Mouse (Mus musculus) heart, embryonic 10.5 days (tissue): ENCODE data around the gene Strbp. TPM values are rescaled to one million over a fixed set of nuclear protein-coding genes. Genes with fewer than 3 reads are reported as not detected.

ENCODE experiments used
- DNase-seq: peaks from one replicate; pipeline ENCODE4 v3.0.0-alpha.2; 2017; ENCODE audit warnings: low spot score
- H3K27ac ChIP-seq: fragments of 300-500 bp; sonication (generic); 2 replicates; pipeline ENCODE4 v1.5.1; 2016; ENCODE audit warnings: mild to moderate bottlenecking
- H3K27me3 ChIP-seq: fragments of 300-500 bp; sonication (generic); 2 replicates; pipeline ENCODE4 v1.6.1; 2016; ENCODE audit warnings: mild to moderate bottlenecking; ENCODE audit not compliant: poor library complexity, insufficient read depth, severe bottlenecking
- H3K36me3 ChIP-seq: fragments of 300-500 bp; sonication (generic); 2 replicates; pipeline ENCODE4 v1.6.1; 2016; ENCODE audit warnings: mild to moderate bottlenecking, moderate library complexity
- H3K4me1 ChIP-seq: fragments of 300-500 bp; sonication (generic); 2 replicates; pipeline ENCODE4 v1.6.1; 2016; ENCODE audit warnings: mild to moderate bottlenecking
- H3K4me3 ChIP-seq: fragments of 300-500 bp; sonication (generic); 2 replicates; pipeline ENCODE4 v1.5.1; 2016; ENCODE audit warnings: mild to moderate bottlenecking, moderate library complexity
- H3K9me3 ChIP-seq: fragments of 300-500 bp; sonication (generic); 2 replicates; pipeline ENCODE4 v1.6.1; 2016; ENCODE audit warnings: mild to moderate bottlenecking, moderate library complexity
- WGBS: fragments of 180-500 bp; shearing (Covaris S2); methylation state at CpG from one replicate; pipeline ENCODE4 v1.1.7; 2016; 5-methylcytosine and 5-hydroxymethylcytosine counted together
- polyA plus RNA-seq: library from polyadenylated mRNA; unstranded; fragments of >200 nt; fragmentation: Nextera tagmentation; extraction: Ambion mirVana; gene quantifications from 2 replicates; pipeline ENCODE4 v1.2.1, GENCODE M21; 2016

Gene Strbp
- polyA plus RNA-seq: 26.5 and 33.6 TPM in 2 replicates

- peaks cover 17% of the 10 kb centered on the region for H3K4me1 ChIP-seq
- H3K4me3 ChIP-seq: peak within 1 kb of the TSS; percentile 99
- DNase-seq: peak; percentile 94
- H3K9me3 ChIP-seq: no peaks in the 10 kb centered on the region
- H3K36me3 ChIP-seq: peaks cover 6% of the 10 kb centered on the region; the same call in 1 of the 2 replicates
- H3K27me3 ChIP-seq: peaks cover 3% of the 10 kb centered on the region; the same call in 1 of the 2 replicates
- WGBS: 3% methylated on average over 97 of the region's 98 CpGs
- peak within 1 kb of the TSS; percentile 95 for H3K27ac ChIP-seq
Observed at GRCm38 (mm10) chr2:37703230-37703954, at the start of gene Strbp. Gene Strbp (minus strand): TSS chr2:37703859.

- H3K27ac ChIP-seq: no peak overlapping the region
- no peak overlapping the region for H3K4me3 ChIP-seq
- no peaks in the 10 kb centered on the region for H3K9me3 ChIP-seq
- no peak for DNase-seq
- WGBS: 82% methylated on average over 1 of the region's 1 CpGs
- peaks cover 12% of the 10 kb centered on the region for H3K4me1 ChIP-seq
- peaks cover 20% of the 10 kb centered on the region; the same call in 1 of the 2 replicates for H3K27me3 ChIP-seq
- H3K36me3 ChIP-seq: no peaks in the 10 kb centered on the region
Observed at GRCm38 (mm10) chr2:37751114-37751513, 47.5 kb upstream of the Strbp start.

GRCm38 (mm10) chr2:37749323-37749722 lies 45.7 kb upstream of the Strbp start:
- Histone ChIP-seq H3K4me1 (peaks cover 12% of the 10 kb centered on the region), H3K27me3 (peaks cover 7% of the 10 kb centered on the region; the same call in 1 of the 2 replicates), H3K36me3 (no peaks in the 10 kb centered on the region), H3K27ac (no peak overlapping the region), H3K4me3 (no peak overlapping the region), H3K9me3 (no peaks in the 10 kb centered on the region)
- DNase-seq: no peak
- 47% methylated on average over 6 of the region's 6 CpGs for WGBS

DNA sequence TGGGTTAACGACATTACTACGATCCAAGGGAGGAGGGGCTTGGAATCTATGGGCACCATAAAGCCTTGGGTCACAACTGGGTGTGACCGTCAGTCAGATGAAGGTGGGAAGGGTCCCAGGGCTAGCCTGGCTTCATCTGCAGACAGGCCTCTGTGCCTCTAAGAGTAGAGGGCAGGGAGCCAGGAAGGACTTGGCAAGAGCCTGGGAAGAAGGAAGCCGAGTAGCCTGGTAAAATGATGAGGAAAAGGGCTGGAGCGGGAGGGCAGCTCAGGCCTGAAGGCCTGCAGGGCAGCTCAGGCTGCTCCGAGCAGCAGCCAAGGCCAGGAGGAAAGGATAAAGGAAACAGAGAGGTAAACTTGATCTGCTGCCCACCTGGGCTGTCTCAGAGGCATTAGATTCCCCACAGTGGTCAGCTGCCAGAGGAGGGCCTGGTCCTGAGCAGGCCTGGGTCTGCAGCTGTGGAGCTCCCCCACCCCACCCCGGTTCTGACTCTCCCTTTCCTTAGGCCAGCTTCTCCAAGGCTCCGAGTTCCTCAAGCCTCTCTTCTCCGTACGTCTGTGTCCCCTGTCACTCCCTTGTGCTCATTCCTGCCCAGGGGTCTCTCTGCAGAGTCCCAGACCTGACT lies 44.9 kb upstream of the Strbp start:
- no peak for DNase-seq
- peak overlapping the region; percentile 13; the same call in 1 of the 2 replicates for H3K27ac ChIP-seq
- H3K9me3 ChIP-seq: no peaks in the 10 kb centered on the region
- peaks cover 7% of the 10 kb centered on the region; the same call in 1 of the 2 replicates for H3K27me3 ChIP-seq
- H3K4me1 ChIP-seq: peaks cover 12% of the 10 kb centered on the region
- H3K36me3 ChIP-seq: no peaks in the 10 kb centered on the region
- 54% methylated on average over 10 of the region's 10 CpGs for WGBS
- no peak overlapping the region for H3K4me3 ChIP-seq

- H3K27ac ChIP-seq: no peak overlapping the region
Observed at GRCm38 (mm10) chr2:37747909-37748308, 44.2 kb upstream of the Strbp start.

GRCm38 (mm10) chr2:37746293-37747049 lies 42.8 kb upstream of the Strbp start:
- DNase-seq: no peak
- no peak overlapping the region for H3K27ac ChIP-seq
- peaks cover 12% of the 10 kb centered on the region for H3K4me1 ChIP-seq
- no peak overlapping the region for H3K4me3 ChIP-seq
- peaks cover 7% of the 10 kb centered on the region; the same call in 1 of the 2 replicates for H3K27me3 ChIP-seq
- H3K9me3 ChIP-seq: no peaks in the 10 kb centered on the region
- H3K36me3 ChIP-seq: no peaks in the 10 kb centered on the region
- 87% methylated on average over 5 of the region's 5 CpGs for WGBS

More at GRCm38 (mm10) chr2:37747909-37748308, 44.2 kb upstream of the Strbp start:
- H3K27me3 ChIP-seq: peaks cover 7% of the 10 kb centered on the region; the same call in 1 of the 2 replicates
- no peak for DNase-seq
- 32% methylated on average over 2 of the region's 2 CpGs for WGBS
- H3K4me3 ChIP-seq: no peak overlapping the region
- no peaks in the 10 kb centered on the region for H3K36me3 ChIP-seq
- no peaks in the 10 kb centered on the region for H3K9me3 ChIP-seq
- H3K4me1 ChIP-seq: peaks cover 12% of the 10 kb centered on the region

DNA sequence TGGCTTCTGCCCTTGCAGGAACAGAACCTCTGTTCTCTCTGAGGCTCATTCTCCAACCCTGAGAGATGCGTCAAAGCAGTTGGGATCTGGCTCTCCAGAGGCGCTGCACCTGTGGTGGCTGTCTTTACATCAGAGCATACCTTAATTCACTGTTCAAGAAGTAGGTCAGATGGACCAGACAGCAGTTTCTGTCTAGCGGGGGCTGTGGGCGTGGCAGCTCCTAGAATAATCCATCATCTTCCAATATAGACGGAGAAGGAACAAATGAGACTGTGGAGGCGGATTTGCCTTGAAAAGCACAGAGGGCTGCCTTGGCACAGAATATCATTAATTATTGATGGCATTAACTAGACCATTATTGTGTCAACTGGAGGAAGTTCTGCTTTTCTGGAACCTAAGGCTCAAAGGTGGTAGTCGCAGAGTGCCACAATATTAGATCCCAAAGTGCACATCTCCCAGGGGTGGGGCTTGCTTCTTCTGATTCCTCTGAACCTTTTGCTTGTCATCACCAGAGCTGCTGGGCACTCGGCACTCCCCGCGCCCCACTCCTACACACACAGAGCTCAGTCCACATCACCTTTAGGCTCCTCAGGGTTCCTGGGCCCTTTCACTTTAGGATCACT lies 41.2 kb upstream of the Strbp start:
- H3K36me3 ChIP-seq: no peaks in the 10 kb centered on the region
- WGBS: 89% methylated on average over 10 of the region's 10 CpGs
- H3K9me3 ChIP-seq: no peaks in the 10 kb centered on the region
- H3K4me1 ChIP-seq: peaks cover 12% of the 10 kb centered on the region
- peaks cover 7% of the 10 kb centered on the region; the same call in 1 of the 2 replicates for H3K27me3 ChIP-seq
- no peak overlapping the region for H3K4me3 ChIP-seq
- DNase-seq: no peak
- H3K27ac ChIP-seq: no peak overlapping the region

DNA sequence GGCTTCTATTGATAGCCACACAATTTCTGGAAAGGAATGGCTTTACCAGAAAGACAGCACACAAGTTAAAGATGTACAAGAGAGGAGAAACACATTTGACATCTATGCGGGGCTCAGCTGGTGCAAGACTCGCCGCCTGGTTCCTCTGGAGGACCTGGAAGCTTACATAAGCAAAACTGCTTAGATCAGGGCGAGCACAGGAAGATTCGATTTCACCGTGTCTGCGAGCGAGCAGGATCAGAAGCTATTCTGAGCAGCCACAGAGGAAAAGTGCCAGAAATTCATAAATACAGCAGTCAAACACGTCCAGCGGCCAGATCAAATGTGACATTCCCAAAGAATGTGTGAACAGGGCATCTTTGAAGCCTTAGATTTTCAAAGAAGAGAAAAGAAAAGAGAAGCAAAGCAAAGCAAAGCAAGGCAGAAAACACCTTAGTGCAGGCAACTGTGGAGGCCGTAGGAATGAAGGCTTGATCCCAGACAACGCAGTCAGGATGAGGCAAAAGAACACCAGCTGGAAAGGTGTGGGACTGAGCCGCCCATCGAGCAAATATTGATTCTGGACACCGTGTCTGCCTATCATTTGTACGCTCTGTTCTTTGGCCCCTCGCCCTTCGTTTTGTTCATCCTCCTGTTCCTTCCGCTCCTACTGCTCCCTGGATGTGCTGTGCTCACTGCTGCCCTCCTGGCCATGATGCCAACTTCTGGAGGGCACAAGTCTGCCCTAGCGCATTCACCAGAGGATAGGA lies 38.3 kb upstream of the Strbp start:
- Histone ChIP-seq H3K27me3 (no peaks in the 10 kb centered on the region), H3K4me3 (no peak overlapping the region), H3K9me3 (no peaks in the 10 kb centered on the region), H3K27ac (no peak overlapping the region), H3K36me3 (no peaks in the 10 kb centered on the region), H3K4me1 (no peaks in the 10 kb centered on the region)
- WGBS: 76% methylated on average over 20 of the region's 20 CpGs
- DNase-seq: no peak

DNA sequence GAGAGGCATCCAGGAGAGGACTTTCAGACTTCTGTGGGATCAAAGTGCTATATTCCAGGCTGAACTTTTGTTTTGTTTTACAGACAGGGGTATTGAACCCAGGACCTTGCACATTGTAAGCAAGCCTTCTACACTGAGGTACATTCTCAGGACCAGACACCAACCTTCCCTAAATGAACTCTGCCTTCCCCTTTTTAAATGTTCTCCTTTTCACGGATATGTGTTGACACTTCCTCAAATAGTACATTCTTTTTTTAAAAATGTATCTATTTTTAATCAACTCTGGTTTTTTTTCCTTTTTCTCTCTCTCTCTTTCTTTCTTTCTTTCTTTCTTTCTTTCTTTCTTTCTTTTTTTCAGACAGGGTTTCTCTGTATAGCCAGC lies 32.1 kb upstream of the Strbp start:
- 66% methylated on average over 1 of the region's 1 CpGs for WGBS
- Histone ChIP-seq H3K4me1 (peaks cover 11% of the 10 kb centered on the region), H3K27ac (peak overlapping the region; percentile 50), H3K27me3 (no peaks in the 10 kb centered on the region), H3K36me3 (no peaks in the 10 kb centered on the region), H3K9me3 (no peaks in the 10 kb centered on the region), H3K4me3 (peak overlapping the region; percentile 43)
- no peak for DNase-seq

GRCm38 (mm10) chr2:37734979-37735806 lies 31.5 kb upstream of the Strbp start:
- H3K4me3 ChIP-seq: peak overlapping the region; percentile 43
- H3K9me3 ChIP-seq: no peaks in the 10 kb centered on the region
- WGBS: 10% methylated on average over 17 of the region's 17 CpGs
- H3K27ac ChIP-seq: peak overlapping the region; percentile 50
- H3K4me1 ChIP-seq: peaks cover 11% of the 10 kb centered on the region
- H3K36me3 ChIP-seq: no peaks in the 10 kb centered on the region
- peak; percentile 82 for DNase-seq
- no peaks in the 10 kb centered on the region for H3K27me3 ChIP-seq

DNA sequence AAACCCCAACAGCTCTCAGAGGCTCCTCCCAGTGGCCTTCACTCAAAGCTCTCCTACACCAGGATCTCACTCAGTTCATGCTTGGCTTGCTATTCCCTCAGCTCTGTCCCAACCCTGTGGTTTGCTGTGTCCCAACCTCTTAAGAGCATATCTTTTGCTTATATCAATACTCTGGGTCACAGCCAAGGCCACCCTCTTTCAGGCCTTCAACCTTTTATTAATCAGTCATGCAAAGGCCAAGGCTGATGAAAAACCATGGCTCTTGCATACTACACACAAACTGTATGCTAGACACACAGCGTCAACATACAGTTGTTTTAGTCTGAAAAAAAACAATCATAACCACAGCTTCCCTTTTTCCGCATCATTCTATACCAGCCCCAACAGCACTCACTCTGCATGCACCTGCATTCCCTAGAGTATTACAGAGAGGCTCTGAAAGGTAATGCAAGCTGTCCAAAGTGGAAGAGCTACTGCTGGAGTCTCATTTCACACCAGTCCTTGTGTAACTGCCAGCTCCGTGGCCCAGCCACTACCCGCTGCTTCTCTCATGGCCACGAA lies 27.7 kb upstream of the Strbp start:
- Histone ChIP-seq H3K27ac (no peak overlapping the region), H3K4me3 (no peak overlapping the region), H3K9me3 (no peaks in the 10 kb centered on the region), H3K4me1 (peaks cover 11% of the 10 kb centered on the region), H3K36me3 (no peaks in the 10 kb centered on the region), H3K27me3 (no peaks in the 10 kb centered on the region)
- DNase-seq: no peak
- WGBS: 83% methylated on average over 5 of the region's 5 CpGs
